In the genomic region with DNA sequence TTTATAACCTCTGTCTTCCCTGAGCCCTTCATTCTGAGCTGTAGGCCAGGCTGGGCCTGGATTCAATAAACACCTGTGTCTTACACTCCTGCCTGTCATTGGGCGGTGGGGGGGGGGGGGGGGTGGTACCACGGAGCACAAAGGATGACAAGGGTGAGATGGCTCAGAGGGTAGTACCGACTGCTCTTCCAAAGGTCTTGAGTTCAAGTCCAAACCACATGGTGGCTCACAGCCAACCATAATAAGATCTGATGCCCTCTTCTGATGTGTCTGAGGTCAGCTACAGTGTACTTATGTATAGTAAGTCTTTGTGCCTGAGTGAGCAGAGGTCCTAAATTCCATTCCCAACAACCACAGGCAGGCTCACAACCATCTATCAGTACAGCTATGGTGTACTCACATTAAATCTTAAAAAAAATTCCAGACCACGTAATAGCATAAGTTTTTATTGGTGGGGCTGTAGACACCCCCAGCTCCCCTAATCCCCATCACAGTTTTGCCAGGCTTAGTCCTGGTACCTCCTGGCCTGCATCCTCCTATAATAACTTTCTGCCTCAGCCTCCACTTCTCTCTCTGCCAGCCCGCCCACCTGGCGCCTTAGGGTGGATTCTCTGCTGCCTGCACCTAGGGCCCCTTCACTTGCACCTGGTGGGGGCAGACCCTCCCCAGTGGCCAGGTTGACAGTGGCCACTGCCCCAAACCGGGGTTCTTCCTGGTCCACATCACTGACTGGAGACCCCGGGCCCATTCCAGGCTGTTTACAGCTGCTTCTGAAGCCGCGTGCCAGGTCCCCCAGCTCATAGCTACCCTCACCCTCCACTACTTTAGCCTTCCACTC, we compare ENCODE assay signal across 1 mouse cellular context.
TF ChIP-seq lines count a peak whose summit lies in the region.

No protein-coding gene starts in this region.

TF ChIP-seq in MEL, 35 proteins besides CTCF, POLR2A, EP300 and RAD21 (continued from another document):
- TF ChIP-seq SMC3 (IDR thresholded peaks at IDR 0.05; ENCODE audit: low read depth, low read length) (peak; percentile 9; the same call in 1 of the 2 replicates), NRF1 (IDR thresholded peaks at IDR 0.05; ENCODE audit: insufficient read depth, low read depth, low read length, poor library complexity, severe bottlenecking) (no peak), SIN3A (IDR thresholded peaks at IDR 0.05; ENCODE audit: low read length) (no peak), UBTF (IDR thresholded peaks at IDR 0.05; ENCODE audit: borderline replicate concordance, insufficient read depth, low read depth, low read length) (no peak), ELF1 (IDR thresholded peaks at IDR 0.05; ENCODE audit: low read depth, low read length) (no peak), MAX (IDR thresholded peaks at IDR 0.05; ENCODE audit: low read length) (no peak), CHD2 (IDR thresholded peaks at IDR 0.05; ENCODE audit: low read length) (0 out of 2 replicates have a peak, but pooled peaks have one; percentile 8), MEF2A (IDR thresholded peaks at IDR 0.05; ENCODE audit: extremely low read depth, insufficient replicate concordance, low read depth, low read length, poor library complexity, severe bottlenecking) (no peak), MYB (IDR thresholded peaks at IDR 0.05; ENCODE audit: low read depth, low read length) (no peak), MAFK (IDR thresholded peaks at IDR 0.05; ENCODE audit: borderline replicate concordance, low read depth, low read length) (no peak), HCFC1 (IDR thresholded peaks at IDR 0.05; ENCODE audit: low read depth, low read length) (no peak)
